Mouse (Mus musculus) neural tube, embryonic 15.5 days (tissue): Measurements from ENCODE around the gene Esr2. TPM values are rescaled to one million over a fixed set of nuclear protein-coding genes. Genes with fewer than 3 reads are reported as not detected.
A peak's percentile ranks its signal among the peaks of the same experiment; 100 is the strongest.
"Not testable (repeated sequence)": the region's sequence is repeated elsewhere in the genome, so short reads cannot be mapped to it uniquely, and the experiment has no call there.

Source experiments
- ATAC-seq: fragments of 200-750 bp; cut with Nextera tagmentation; 2 replicates; pipeline ENCODE4 v1.8.0; 2017; ENCODE audit warnings: mild to moderate bottlenecking, moderate TSS enrichment, moderate library complexity; ENCODE audit not compliant: low FRiP score
- H3K27ac ChIP-seq: fragments of 300-500 bp; sonication (generic); replicated peaks from 2 replicates; pipeline ENCODE4 v1.5.1; 2015; ENCODE audit warnings: mild to moderate bottlenecking, inconsistent platforms
- H3K27me3 ChIP-seq: fragments of 300-500 bp; sonication (generic); replicated peaks from 2 replicates; pipeline ENCODE4 v1.6.1; 2015; ENCODE audit warnings: inconsistent platforms
- H3K36me3 ChIP-seq: fragments of 300-500 bp; sonication (generic); 2 replicates; pipeline ENCODE4 v1.6.1; 2015; ENCODE audit warnings: inconsistent platforms
- H3K4me1 ChIP-seq: fragments of 300-500 bp; sonication (generic); 2 replicates; pipeline ENCODE4 v1.6.1; 2015; ENCODE audit warnings: inconsistent platforms
- H3K4me2 ChIP-seq: fragments of 300-500 bp; sonication (generic); 2 replicates; pipeline ENCODE4 v1.6.1; 2015; ENCODE audit warnings: inconsistent platforms, mild to moderate bottlenecking, moderate library complexity
- H3K4me3 ChIP-seq: fragments of 300-500 bp; sonication (generic); replicated peaks from 2 replicates; pipeline ENCODE4 v1.5.1; 2015; ENCODE audit warnings: mild to moderate bottlenecking, inconsistent platforms
- H3K9ac ChIP-seq: fragments of 300-500 bp; sonication (generic); replicated peaks from 2 replicates; pipeline ENCODE4 v1.6.1; 2015; ENCODE audit warnings: mild to moderate bottlenecking, inconsistent platforms
- H3K9me3 ChIP-seq: fragments of 300-500 bp; sonication (generic); replicated peaks from 2 replicates; pipeline ENCODE4 v1.6.1; 2016; ENCODE audit warnings: inconsistent platforms
- WGBS: fragments of 180-500 bp; shearing (Covaris S2); methylation state at CpG from one replicate; pipeline ENCODE4 v1.1.7; 2015; ENCODE audit warnings: mixed read lengths; 5-methylcytosine and 5-hydroxymethylcytosine counted together
- polyA plus RNA-seq: library from polyadenylated mRNA; unstranded; fragments of >200 nt; fragmentation: Nextera tagmentation; extraction: Ambion mirVana; gene quantifications from 2 replicates; pipeline ENCODE4 v1.2.1, GENCODE M21; 2015

Esr2 gene
- 0.11 and 0.17 TPM in 2 replicates for polyA plus RNA-seq

DNA sequence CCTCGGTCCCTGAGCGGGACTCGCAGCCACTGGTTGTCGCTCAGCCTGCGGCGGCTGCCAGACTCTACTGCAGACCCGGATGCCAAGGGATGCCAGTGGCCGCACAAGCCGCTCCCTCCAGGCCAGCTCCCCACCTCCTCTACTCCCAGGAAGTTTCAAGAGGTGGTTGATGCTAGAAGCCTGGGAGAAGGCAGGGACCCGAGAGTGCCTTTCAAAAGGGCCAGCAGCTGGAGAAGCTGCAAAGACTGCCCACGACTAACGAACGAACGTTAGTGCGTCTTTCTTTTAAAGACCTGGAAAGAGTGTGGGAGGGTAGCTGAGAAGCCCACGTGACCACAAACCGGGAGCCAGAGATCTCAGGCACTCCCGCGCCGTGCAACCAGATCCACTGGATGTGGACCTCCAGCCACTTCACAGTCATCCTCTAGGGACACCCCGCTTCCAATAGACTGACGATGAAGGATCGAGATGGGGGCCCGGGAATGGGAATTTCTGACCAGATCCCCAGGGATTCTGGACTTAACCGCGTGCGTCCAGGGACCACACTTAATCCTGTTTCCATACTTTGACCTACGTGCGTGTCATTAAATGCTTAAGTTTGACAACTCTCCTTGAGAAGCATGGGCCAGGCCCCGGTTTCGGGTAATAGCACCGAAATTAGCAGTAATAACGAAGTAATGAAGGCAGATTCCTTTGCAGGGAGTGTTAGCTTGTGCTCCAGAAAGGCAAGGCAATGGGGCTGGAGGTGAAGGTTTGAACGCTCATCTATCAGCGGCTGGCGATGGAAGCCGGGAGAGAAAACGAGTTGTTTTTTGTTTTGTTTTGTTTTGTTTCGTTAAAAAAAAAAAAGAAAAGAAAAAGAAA lies at the start of gene Esr2:
TSS of gene Esr2 (minus strand) at position 260 of the 864 bp plus-strand sequence.
- H3K4me2 ChIP-seq = peak within 1 kb of the TSS; percentile 94
- no peak within 1 kb of the TSS for H3K27ac ChIP-seq
- H3K27me3 ChIP-seq = 0 out of 2 replicates have a peak, but pooled peaks cover 3% of the 10 kb centered on the region
- peak within 1 kb of the TSS; percentile 34 for H3K9ac ChIP-seq
- WGBS = under 1% methylated on average over 39 of the region's 39 CpGs
- H3K4me1 ChIP-seq = peaks cover 10% of the 10 kb centered on the region
- peak within 1 kb of the TSS; percentile 45 for H3K4me3 ChIP-seq
- no peaks in the 10 kb centered on the region for H3K36me3 ChIP-seq
- H3K9me3 ChIP-seq = no peaks in the 10 kb centered on the region
- 0 out of 2 replicates have a peak, but pooled peaks have one; percentile 69 for ATAC-seq

DNA sequence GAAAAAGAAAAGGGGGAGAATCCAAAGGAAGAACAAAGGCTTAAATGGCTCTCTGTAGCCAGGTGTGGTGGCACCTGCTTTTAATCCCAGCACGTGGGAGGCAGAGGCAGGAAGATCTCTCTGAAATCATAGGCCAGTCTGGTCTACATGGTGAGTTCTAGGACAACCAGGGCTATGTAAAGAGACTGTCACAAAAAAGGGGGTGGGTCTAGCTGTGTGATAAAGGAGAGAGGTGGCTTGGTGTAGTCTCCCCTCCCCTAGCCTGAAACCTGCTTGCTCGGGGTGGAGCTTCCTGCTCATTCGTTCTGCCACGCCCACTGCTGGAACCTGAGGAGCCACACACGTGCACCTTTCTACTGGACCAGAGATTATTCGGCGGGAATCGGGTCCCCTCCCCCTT lies 45.0 kb upstream of the Esr2 start:
- H3K4me2 ChIP-seq, H3K4me3 ChIP-seq, ATAC-seq, H3K9me3 ChIP-seq, H3K9ac ChIP-seq, H3K4me1 ChIP-seq, H3K27ac ChIP-seq, H3K36me3 ChIP-seq, H3K27me3 ChIP-seq: not testable (repeated sequence)
- 62% methylated on average over 4 of the region's 8 CpGs for WGBS

DNA sequence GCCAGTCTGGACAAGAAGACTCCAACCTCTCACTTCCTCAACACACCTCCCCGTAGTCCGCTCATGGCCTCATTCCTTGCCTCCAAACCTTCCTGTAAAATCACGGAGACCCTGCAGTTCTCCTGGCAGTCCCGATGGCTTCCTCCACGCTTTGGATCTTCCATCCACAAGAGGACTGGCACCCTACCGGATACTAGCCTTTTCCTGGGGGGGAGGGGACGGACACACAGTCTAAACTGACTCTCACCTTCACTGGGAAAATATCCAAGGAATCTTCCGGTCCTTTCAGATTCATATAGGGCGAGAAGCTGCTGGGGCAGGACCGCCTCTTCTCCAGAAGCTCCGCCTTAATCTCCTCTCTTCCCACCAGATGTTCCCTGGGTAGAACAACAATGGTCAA lies 39.7 kb upstream of the Esr2 start:
- H3K9me3 ChIP-seq = no peaks in the 10 kb centered on the region
- no peak overlapping the region for H3K4me3 ChIP-seq
- 78% methylated on average over 11 of the region's 11 CpGs for WGBS
- no peak overlapping the region for H3K9ac ChIP-seq
- 0 out of 2 replicates have a peak, but pooled peaks cover 2% of the 10 kb centered on the region for H3K4me1 ChIP-seq
- H3K27ac ChIP-seq = no peak overlapping the region
- ATAC-seq = no peak
- H3K27me3 ChIP-seq = no peaks in the 10 kb centered on the region
- no peaks in the 10 kb centered on the region for H3K36me3 ChIP-seq
- H3K4me2 ChIP-seq = no peak overlapping the region

DNA sequence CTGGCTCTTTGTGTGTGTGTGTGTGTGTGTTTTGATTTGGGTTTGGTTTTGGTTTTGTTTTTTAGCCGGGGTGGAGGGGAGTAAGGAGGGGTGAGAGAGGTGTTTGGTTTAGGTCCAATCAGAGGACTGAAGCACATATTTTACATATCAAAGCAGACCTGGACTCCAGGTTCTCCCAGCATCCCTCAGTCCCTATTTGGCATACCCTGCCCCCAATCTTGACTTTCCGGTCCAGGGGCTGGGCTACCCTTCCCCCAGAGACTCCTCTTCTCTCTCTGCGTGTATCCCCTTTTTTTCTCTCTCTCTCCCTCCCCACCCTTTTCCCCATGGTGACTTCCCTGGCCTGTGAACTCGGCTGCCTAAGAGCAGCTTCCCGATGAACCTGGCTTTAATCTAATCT lies 38.1 kb upstream of the Esr2 start:
- Histone ChIP-seq H3K27ac (no peak overlapping the region), H3K9ac (no peak overlapping the region), H3K27me3 (no peaks in the 10 kb centered on the region), H3K4me3 (no peak overlapping the region), H3K4me1 (0 out of 2 replicates have a peak, but pooled peaks cover 2% of the 10 kb centered on the region), H3K36me3 (no peaks in the 10 kb centered on the region), H3K4me2 (no peak overlapping the region), H3K9me3 (no peaks in the 10 kb centered on the region)
- 27% methylated on average over 5 of the region's 5 CpGs for WGBS
- no peak for ATAC-seq

DNA sequence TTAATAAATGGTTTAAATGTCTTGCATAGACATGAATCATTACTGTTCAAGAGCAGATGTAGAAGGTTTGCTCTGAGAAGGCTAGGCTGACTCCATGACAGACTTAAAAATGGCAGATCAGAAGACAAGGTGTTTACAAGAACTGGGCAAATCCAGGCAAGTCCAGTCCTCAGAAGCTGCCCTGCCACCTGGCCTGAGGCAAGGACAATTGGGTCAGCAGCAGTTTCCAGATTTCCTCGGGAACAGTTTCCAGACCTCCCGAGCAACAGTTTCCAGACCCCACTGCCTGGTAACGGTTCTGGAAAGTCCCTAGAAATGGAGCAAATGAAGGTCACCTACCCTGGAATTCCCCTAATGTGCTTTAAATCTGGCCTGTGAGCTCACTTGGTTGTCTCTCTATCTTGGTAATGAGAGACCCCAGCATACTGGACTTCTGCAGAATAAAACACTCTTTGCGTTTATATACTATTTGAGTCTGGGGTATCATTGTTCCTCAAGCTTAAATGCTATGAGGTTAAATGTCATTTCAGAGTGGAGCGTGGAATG lies 32.4 kb upstream of the Esr2 start:
- H3K4me1 ChIP-seq = no peaks in the 10 kb centered on the region
- ATAC-seq = no peak

DNA sequence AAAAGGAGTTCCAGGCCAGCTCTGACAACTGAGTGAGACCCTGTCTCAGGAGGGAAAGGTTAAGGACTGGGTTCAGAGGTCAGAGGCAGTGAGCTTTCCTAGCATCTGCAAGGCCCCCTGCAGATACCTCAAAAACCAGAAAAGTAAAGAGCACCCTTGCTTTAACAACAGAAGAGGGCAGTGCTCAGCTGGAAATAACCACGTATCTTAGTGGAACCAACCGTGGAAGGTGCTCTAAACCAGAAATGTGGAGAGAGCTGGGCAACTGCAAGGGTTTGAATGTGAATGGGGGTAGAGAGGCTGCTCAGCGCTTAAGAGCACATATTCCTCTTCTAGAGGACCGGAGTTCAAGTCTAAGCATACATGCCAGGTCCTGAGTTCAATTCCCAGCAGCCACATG lies 23.3 kb upstream of the Esr2 start:
- ATAC-seq = no peak
- Histone ChIP-seq H3K4me3 (no peak overlapping the region), H3K27ac (no peak overlapping the region), H3K9ac (no peak overlapping the region), H3K36me3 (no peaks in the 10 kb centered on the region), H3K9me3 (no peaks in the 10 kb centered on the region), H3K27me3 (no peaks in the 10 kb centered on the region; the same call in 1 of the 2 replicates), H3K4me1 (peaks cover 10% of the 10 kb centered on the region; the same call in 1 of the 2 replicates), H3K4me2 (no peak overlapping the region)
- WGBS = 73% methylated on average over 4 of the region's 4 CpGs

More for the DNA sequence above, 32.4 kb upstream of the Esr2 start:
- Histone ChIP-seq H3K9ac (no peak overlapping the region), H3K9me3 (no peaks in the 10 kb centered on the region), H3K4me3 (no peak overlapping the region), H3K27ac (no peak overlapping the region), H3K27me3 (no peaks in the 10 kb centered on the region), H3K36me3 (no peaks in the 10 kb centered on the region), H3K4me2 (no peak overlapping the region)
- WGBS = 91% methylated on average over 5 of the region's 5 CpGs

DNA sequence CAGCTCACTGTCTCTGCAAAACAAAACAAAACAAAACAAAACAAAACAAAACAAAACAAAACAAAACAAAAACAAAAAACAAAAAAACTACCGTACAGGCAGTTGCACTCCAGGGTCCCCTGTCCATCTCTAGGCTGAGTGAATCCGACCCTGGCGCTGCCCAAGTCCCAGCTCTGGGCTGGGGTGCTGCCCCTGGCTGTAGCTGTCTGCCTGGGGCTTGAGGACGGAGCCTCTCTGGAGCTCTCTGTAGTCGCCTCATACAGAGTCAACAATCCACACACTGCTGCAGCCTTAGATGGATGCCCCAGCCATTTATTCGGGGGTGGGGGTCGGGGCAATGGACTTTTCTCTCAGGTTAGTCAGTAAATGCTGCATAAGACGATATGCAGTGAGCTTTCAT lies 20.0 kb upstream of the Esr2 start:
- Histone ChIP-seq H3K9ac (no peak overlapping the region), H3K27ac (no peak overlapping the region), H3K9me3 (no peaks in the 10 kb centered on the region), H3K4me2 (peak overlapping the region; percentile 92), H3K4me1 (peaks cover 10% of the 10 kb centered on the region; the same call in 1 of the 2 replicates), H3K4me3 (no peak overlapping the region), H3K27me3 (no peaks in the 10 kb centered on the region; the same call in 1 of the 2 replicates), H3K36me3 (no peaks in the 10 kb centered on the region)
- 46% methylated on average over 8 of the region's 8 CpGs for WGBS
- ATAC-seq = no peak

DNA sequence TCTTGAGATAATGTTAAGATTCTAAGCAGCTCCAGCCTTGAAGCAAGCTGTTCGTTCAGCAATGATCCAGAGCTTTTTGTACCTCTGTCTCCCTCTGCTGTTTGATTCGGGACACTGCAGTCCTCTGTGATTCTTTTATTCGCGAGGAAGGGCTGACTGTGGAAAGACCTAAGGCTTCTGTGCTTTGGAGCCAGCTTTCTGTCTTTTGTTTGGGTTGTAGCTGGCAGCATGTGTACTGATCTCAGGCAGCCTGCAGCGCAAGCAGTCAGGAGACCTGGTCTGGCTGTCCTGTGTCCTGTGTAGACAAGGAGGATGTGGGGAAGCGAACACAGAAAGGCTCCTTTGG lies 19.6 kb upstream of the Esr2 start:
- H3K9ac ChIP-seq = no peak overlapping the region
- no peaks in the 10 kb centered on the region for H3K9me3 ChIP-seq
- H3K4me3 ChIP-seq = peak overlapping the region; percentile 35
- H3K4me1 ChIP-seq = peaks cover 10% of the 10 kb centered on the region; the same call in 1 of the 2 replicates
- no peaks in the 10 kb centered on the region for H3K36me3 ChIP-seq
- peak overlapping the region; percentile 92 for H3K4me2 ChIP-seq
- no peak overlapping the region for H3K27ac ChIP-seq
- ATAC-seq = peak; percentile 85
- 7% methylated on average over 6 of the region's 6 CpGs for WGBS
- H3K27me3 ChIP-seq = no peaks in the 10 kb centered on the region; the same call in 1 of the 2 replicates

DNA sequence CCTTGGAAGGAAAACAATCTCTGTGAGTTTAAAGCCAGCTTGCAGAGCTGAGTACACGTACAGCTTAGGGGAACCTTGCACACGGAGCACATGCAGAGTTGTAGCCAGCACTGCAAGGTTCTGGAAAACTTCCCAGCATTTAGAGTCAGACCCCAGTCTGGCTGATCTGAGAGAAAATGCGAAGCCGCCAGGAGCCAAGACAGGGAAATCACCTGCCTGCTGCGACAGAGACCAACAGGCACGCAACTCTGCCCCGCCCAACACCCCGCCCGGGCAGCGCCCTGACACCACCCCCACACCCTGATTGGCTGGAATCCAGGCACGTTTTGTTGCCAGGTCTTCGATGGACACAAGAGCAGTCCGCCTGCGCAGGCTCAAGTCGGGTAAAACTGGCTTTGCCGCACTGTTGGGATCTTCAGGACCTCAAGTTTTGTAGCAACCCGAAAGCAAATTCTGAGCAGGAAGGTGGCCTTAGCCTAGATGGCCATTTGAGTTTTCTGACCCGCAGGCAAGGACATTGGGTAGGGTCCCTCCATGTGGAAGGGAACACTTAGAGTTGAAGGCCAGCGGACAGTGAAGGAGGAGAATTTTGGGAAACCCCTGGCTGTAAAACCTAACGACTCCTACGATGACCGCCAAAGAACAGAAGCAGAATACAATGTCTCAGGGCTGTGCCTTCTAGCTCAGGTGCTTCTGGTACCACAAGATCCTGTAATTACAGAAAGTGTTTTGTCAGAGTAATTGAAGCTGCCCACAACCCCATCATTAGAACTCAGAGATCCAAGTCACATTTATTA lies 19.1 kb upstream of the Esr2 start:
- H3K36me3 ChIP-seq = no peaks in the 10 kb centered on the region
- peak overlapping the region; percentile 92 for H3K4me2 ChIP-seq
- ATAC-seq = peak; percentile 88
- H3K4me1 ChIP-seq = peaks cover 10% of the 10 kb centered on the region; the same call in 1 of the 2 replicates
- H3K4me3 ChIP-seq = peak overlapping the region; percentile 35
- H3K9ac ChIP-seq = peak overlapping the region; percentile 26; the same call in 1 of the 2 replicates
- no peaks in the 10 kb centered on the region for H3K9me3 ChIP-seq
- under 1% methylated on average over 22 of the region's 22 CpGs for WGBS
- peak overlapping the region; percentile 30 for H3K27ac ChIP-seq
- H3K27me3 ChIP-seq = no peaks in the 10 kb centered on the region; the same call in 1 of the 2 replicates

DNA sequence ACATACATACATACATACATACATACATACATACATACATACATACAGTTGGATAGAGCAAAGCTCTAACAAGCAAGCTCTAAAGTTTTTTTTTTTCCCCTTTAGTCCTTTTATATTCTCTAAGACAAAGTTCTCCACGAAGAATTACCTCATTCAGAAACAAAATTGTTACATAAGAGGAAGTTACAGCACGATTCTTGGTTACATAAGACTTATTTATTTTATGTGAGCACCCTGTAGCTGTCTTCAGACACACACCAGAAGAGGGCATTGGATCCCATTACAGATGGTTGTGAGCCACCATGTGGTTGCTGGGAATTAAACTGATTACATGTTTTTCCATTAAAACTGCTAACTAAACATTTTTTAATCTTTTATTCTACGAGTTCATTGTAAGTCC lies 17.5 kb upstream of the Esr2 start:
- H3K4me3 ChIP-seq = no peak overlapping the region
- H3K4me2 ChIP-seq = no peak overlapping the region
- no peaks in the 10 kb centered on the region; the same call in 1 of the 2 replicates for H3K27me3 ChIP-seq
- H3K9me3 ChIP-seq = no peaks in the 10 kb centered on the region
- 71% methylated on average over 3 of the region's 3 CpGs for WGBS
- H3K36me3 ChIP-seq = no peaks in the 10 kb centered on the region
- no peak for ATAC-seq
- peaks cover 10% of the 10 kb centered on the region; the same call in 1 of the 2 replicates for H3K4me1 ChIP-seq
- H3K9ac ChIP-seq = no peak overlapping the region
- no peak overlapping the region for H3K27ac ChIP-seq

DNA sequence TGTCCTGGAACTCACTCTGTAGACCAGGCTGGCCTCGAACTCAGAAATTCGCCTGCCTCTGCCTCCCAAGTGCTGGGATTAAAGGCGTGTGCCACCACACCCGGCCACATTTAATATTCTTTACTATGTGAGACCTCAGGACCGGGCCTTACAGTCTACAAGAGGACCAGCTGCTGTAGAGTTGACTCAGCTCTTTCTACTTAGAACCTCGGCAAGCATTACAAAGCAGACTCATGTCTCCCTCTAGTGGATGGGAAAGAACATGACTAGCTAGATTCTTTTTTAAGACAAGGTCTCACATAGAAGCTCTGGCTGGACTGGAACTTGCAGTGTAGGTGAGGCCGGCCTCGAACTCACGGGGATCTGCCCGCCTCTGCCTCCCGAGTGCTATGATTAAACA lies 13.9 kb upstream of the Esr2 start:
- Histone ChIP-seq H3K27ac (no peak overlapping the region), H3K36me3 (no peaks in the 10 kb centered on the region), H3K27me3 (no peaks in the 10 kb centered on the region; the same call in 1 of the 2 replicates), H3K9me3 (no peaks in the 10 kb centered on the region), H3K4me3 (no peak overlapping the region), H3K4me1 (peaks cover 5% of the 10 kb centered on the region; the same call in 1 of the 2 replicates), H3K9ac (no peak overlapping the region), H3K4me2 (no peak overlapping the region)
- 49% methylated on average over 11 of the region's 11 CpGs for WGBS
- ATAC-seq = no peak
